Mouse (Mus musculus) kidney, postnatal 25 days (tissue): ENCODE results near the gene Tnf.

Experiments used
- DNase-seq, 2 experiments: peaks; one replicate each; pipeline ENCODE4 v3.0.0; 2021; ENCODE audit warnings: mixed read lengths in 2 of 2

The Tnf gene

GRCm38 (mm10) chr17:35201787-35202186 lies at the start of gene Tnf:
Gene Tnf (minus strand): TSS chr17:35202007.
- DNase-seq = peak in 1 of 2 experiments; percentile 42

GRCm38 (mm10) chr17:35251162-35251719 lies 49.4 kb upstream of the Tnf start:
- no peak for DNase-seq

GRCm38 (mm10) chr17:35250348-35251120 lies 48.7 kb upstream of the Tnf start:
- DNase-seq = no peak

GRCm38 (mm10) chr17:35249451-35250197 lies 47.8 kb upstream of the Tnf start:
- no peak for DNase-seq

GRCm38 (mm10) chr17:35248986-35249385 lies 47.2 kb upstream of the Tnf start:
- DNase-seq = no peak

GRCm38 (mm10) chr17:35247144-35247543 lies 45.3 kb upstream of the Tnf start:
- DNase-seq = peak; percentile 44 to 83

- peak in 1 of 2 experiments; percentile 38 for DNase-seq
Observed at GRCm38 (mm10) chr17:35245731-35246623, 44.2 kb upstream of the Tnf start.

- no peak for DNase-seq
Observed at GRCm38 (mm10) chr17:35244999-35245398, 43.2 kb upstream of the Tnf start.

GRCm38 (mm10) chr17:35243086-35243485 lies 41.3 kb upstream of the Tnf start:
- DNase-seq = peak; percentile 48 to 78

GRCm38 (mm10) chr17:35242015-35242941 lies 40.5 kb upstream of the Tnf start:
- DNase-seq = peak; percentile 73 to 89

- DNase-seq = peak; percentile 93 to 98
Observed at GRCm38 (mm10) chr17:35241305-35242014, 39.7 kb upstream of the Tnf start, which contains the start of gene Ddx39b. Gene Ddx39b (plus strand): TSS chr17:35241746.

- peak; percentile 38 to 73 for DNase-seq
Observed at GRCm38 (mm10) chr17:35240384-35241304, 38.8 kb upstream of the Tnf start.

- no peak for DNase-seq
Observed at GRCm38 (mm10) chr17:35239700-35240099, 37.9 kb upstream of the Tnf start.

GRCm38 (mm10) chr17:35237504-35237903 lies 35.7 kb upstream of the Tnf start:
- peak in 1 of 2 experiments; percentile 51 for DNase-seq

GRCm38 (mm10) chr17:35236996-35237395 lies 35.2 kb upstream of the Tnf start:
- DNase-seq = peak in 1 of 2 experiments; percentile 41

GRCm38 (mm10) chr17:35236390-35236746 lies 34.6 kb upstream of the Tnf start:
- peak; percentile 94 to 98 for DNase-seq

- DNase-seq = peak; percentile 93 to 97
Observed at GRCm38 (mm10) chr17:35235614-35236389, 34.0 kb upstream of the Tnf start, which contains the start of gene Nfkbil1. Gene Nfkbil1 (minus strand): TSS chr17:35235792.

GRCm38 (mm10) chr17:35234903-35235302 lies 33.1 kb upstream of the Tnf start:
- DNase-seq = peak; percentile 40 to 68

- peak in 1 of 2 experiments; percentile 29 for DNase-seq
Observed at GRCm38 (mm10) chr17:35234090-35234489, 32.3 kb upstream of the Tnf start.
